Mouse (Mus musculus) thymus, adult 2 months (tissue): Measurements from ENCODE around the gene Glt8d2. TPM values are rescaled to one million over a fixed set of nuclear protein-coding genes. Genes with fewer than 3 reads are reported as not detected.

Experiments used
- DNase-seq: peaks from one replicate; pipeline ENCODE4 v3.0.0; 2021
- H3K27ac ChIP-seq: fragments of 200-500 bp; 2 replicates; pipeline ENCODE4 v1.5.1; 2012; ENCODE audit warnings: low read length, control low read depth; ENCODE audit not compliant: control insufficient read depth, insufficient read depth
- H3K27me3 ChIP-seq: fragments of 200-500 bp; 2 replicates; pipeline ENCODE4 v1.6.1; 2012; ENCODE audit warnings: mild to moderate bottlenecking, low read length, moderate library complexity, mixed read lengths; ENCODE audit not compliant: control insufficient read depth, insufficient read depth
- H3K36me3 ChIP-seq: fragments of 200-500 bp; 2 replicates; pipeline ENCODE4 v1.6.1; 2012; ENCODE audit warnings: mild to moderate bottlenecking, low read length, moderate library complexity; ENCODE audit not compliant: control insufficient read depth, insufficient read depth
- H3K4me1 ChIP-seq: fragments of 200-500 bp; replicated peaks from 2 replicates; pipeline ENCODE4 v1.6.1; 2012; ENCODE audit warnings: low read length; ENCODE audit not compliant: control insufficient read depth, insufficient read depth
- H3K4me3 ChIP-seq: fragments of 200-500 bp; 2 replicates; pipeline ENCODE4 v1.5.1; 2012; ENCODE audit warnings: mild to moderate bottlenecking, low read length, control low read depth, moderate library complexity; ENCODE audit not compliant: control insufficient read depth, insufficient read depth
- CTCF ChIP-seq: fragments of 200-500 bp; IDR thresholded peaks from 2 replicates; pipeline ENCODE4 v1.5.1; 2012; ENCODE audit warnings: mild to moderate bottlenecking, control low read depth, low read length, moderate library complexity, borderline replicate concordance; ENCODE audit not compliant: control insufficient read depth, poor library complexity, insufficient read depth; ENCODE audit errors: extremely low read depth
- POLR2A ChIP-seq: fragments of 200-500 bp; IDR thresholded peaks from 2 replicates; pipeline ENCODE4 v1.6.1; 2012; ENCODE audit warnings: mild to moderate bottlenecking, low read length, control low read depth, moderate library complexity; ENCODE audit not compliant: control insufficient read depth, poor library complexity, insufficient read depth; ENCODE audit errors: extremely low read depth
- WGBS: fragments of 180-500 bp; shearing (Covaris S2); methylation state at CpG from one replicate; pipeline ENCODE4 v1.1.7; 2018; 5-methylcytosine and 5-hydroxymethylcytosine counted together
- polyA plus RNA-seq: library from polyadenylated mRNA; depleted of rRNA; stranded (reverse); fragments of >200 nt; gene quantifications from 2 replicates; pipeline ENCODE4 v1.2.3, GENCODE M21; 2012

Gene Glt8d2
- polyA plus RNA-seq, 1 experiment: 8.9 TPM

DNA sequence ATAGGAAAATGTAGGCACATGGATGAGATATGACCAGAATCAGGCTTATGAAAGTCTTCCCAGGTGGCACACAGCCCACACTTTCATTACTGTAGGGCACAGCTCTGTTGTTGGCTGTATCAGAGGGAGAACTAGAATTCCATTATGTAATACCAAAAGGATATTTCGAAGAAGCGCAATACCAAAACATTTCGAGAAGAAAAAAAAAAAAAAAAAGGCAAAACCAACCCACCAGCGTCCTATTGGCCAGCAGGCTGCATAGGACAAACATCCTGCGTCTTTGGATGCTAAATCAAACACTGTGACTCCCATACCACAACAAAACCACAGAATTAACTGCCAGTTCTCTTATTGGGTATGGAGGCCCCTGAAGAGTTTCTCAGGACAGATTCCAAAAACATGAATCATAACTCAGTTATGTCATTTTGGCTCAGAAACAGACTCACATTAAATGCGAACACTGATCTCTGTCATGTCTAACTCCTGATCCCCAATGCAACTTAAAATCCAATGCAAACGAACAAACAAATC lies 704 bp downstream of the Glt8d2 start:
- DNase-seq: no peak
- Histone ChIP-seq H3K27ac (no peak overlapping the region), H3K27me3 (no peaks in the 10 kb centered on the region)

GRCm38 (mm10) chr10:82685440-82685839 lies 5.0 kb downstream of the Glt8d2 start:
- no peaks in the 10 kb centered on the region for H3K27me3 ChIP-seq
- 83% methylated on average over 2 of the region's 2 CpGs for WGBS
- H3K36me3 ChIP-seq: no peaks in the 10 kb centered on the region
- peaks cover 3% of the 10 kb centered on the region for H3K4me1 ChIP-seq
- no peak overlapping the region for H3K27ac ChIP-seq
- DNase-seq: no peak
- TF ChIP-seq POLR2A (no peak), CTCF (no peak)
- no peak overlapping the region for H3K4me3 ChIP-seq

More for the DNA sequence above, 704 bp downstream of the Glt8d2 start:
- no peak overlapping the region for H3K4me3 ChIP-seq
- H3K36me3 ChIP-seq: no peaks in the 10 kb centered on the region
- no peak for TF ChIP-seq CTCF
- TF ChIP-seq POLR2A: no peak
- peaks cover 6% of the 10 kb centered on the region for H3K4me1 ChIP-seq
- WGBS: 34% methylated on average over 7 of the region's 7 CpGs

DNA sequence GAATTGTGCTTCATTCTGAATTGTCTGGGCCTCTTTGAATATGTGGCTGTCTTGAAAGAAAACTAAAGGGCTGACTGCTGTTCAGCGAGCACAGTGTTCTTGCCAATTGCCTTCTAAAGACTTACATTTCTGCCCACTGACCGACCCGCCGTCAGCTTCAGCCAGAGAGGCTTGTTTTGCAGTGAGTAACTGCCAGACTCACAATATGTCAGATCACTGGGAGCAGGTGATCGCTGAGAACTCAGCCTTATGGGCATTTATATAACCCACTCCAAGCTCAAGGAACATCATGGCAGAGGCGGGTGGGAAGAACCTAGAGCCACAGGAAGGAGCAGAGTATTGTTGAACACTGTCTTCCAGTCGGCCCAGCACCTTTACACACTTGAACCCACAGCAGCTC lies 8.8 kb downstream of the Glt8d2 start:
- no peak for DNase-seq
- no peak for TF ChIP-seq CTCF
- no peak for TF ChIP-seq POLR2A

DNA sequence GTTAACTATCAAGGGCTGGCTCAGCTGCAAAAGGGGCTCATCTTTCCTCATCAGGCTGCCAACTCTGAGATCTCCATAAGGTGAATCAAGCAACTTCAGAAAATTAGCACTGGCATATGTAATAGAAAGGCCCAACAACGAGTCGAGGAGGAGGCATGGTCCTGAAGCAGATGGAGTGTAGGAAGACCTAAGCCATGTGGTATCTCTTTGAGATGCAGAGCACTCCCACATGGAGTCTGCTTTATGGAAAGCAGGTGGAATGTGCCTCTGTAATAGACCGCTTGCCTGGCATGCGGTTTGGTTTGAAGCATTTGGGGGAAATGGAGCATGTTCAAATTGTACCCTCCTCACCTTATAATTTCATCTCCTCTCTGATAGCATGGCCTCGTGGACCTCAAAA lies 9.7 kb downstream of the Glt8d2 start:
- Histone ChIP-seq H3K36me3 (no peaks in the 10 kb centered on the region), H3K27ac (no peak overlapping the region), H3K4me1 (peaks cover 10% of the 10 kb centered on the region), H3K4me3 (no peak overlapping the region), H3K27me3 (no peaks in the 10 kb centered on the region)
- WGBS: 97% methylated on average over 5 of the region's 5 CpGs
- DNase-seq: no peak
- TF ChIP-seq CTCF (no peak), POLR2A (no peak)

More for the DNA sequence above, 8.8 kb downstream of the Glt8d2 start:
- no peaks in the 10 kb centered on the region for H3K36me3 ChIP-seq
- no peaks in the 10 kb centered on the region for H3K27me3 ChIP-seq
- WGBS: 95% methylated on average over 7 of the region's 7 CpGs
- peaks cover 10% of the 10 kb centered on the region for H3K4me1 ChIP-seq
- H3K4me3 ChIP-seq: no peak overlapping the region
- H3K27ac ChIP-seq: no peak overlapping the region

DNA sequence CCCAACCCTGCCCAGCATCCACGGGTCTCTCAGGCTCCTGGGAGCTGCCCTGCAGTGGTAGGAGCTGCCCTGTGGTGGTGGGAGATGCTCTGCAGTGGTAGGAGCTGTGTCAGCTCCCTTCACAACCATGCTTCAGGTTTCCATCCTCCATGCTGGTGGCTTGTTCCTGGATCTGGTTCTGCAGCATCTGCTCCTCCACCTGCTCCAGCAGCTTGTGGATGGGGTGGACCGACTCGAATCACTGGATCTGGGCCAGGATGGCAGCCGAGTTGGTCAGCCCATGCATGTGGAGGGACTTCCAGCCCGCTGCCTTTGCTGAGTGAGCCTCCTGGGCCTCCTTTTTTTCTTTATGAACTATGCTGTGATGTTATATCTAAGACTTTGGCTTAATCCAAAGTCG lies 13.5 kb downstream of the Glt8d2 start:
- Histone ChIP-seq H3K4me1 (peaks cover 10% of the 10 kb centered on the region), H3K27me3 (no peaks in the 10 kb centered on the region), H3K27ac (no peak overlapping the region), H3K4me3 (no peak overlapping the region), H3K36me3 (no peaks in the 10 kb centered on the region)
- WGBS: 94% methylated on average over 6 of the region's 6 CpGs
- DNase-seq: no peak
- TF ChIP-seq CTCF (no peak), POLR2A (no peak)

DNA sequence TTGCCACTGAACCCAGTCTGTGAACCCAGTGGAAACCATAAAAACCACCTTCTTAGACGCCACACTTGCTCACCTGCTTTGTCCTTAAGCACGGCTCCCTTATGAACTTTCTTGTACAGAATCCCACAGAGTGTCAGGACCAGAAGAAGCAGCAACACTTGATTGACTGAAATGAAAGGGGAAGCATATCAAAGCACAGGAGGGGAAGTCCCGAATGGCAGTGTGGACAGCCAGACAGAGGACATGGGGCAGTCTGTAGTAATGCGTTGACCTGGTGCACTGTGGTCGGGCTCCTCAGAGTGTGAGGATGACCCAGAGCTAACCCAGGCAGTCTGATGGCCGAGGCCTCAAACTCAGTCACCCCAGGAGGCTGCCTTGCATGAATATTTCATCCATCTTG lies 20.2 kb downstream of the Glt8d2 start:
- TF ChIP-seq CTCF (no peak), POLR2A (no peak)
- Histone ChIP-seq H3K36me3 (no peaks in the 10 kb centered on the region), H3K27me3 (no peaks in the 10 kb centered on the region; the same call in 1 of the 2 replicates), H3K27ac (no peak overlapping the region), H3K4me1 (peaks cover 6% of the 10 kb centered on the region), H3K4me3 (no peak overlapping the region)
- WGBS: 36% methylated on average over 6 of the region's 6 CpGs
- no peak for DNase-seq
